Mouse (Mus musculus): ENCODE data around the gene Gm21119. TPM values are rescaled to one million over a fixed set of nuclear protein-coding genes. Genes with fewer than 3 reads are reported as not detected.
"Not testable (repeated sequence)": the region's sequence is repeated elsewhere in the genome, so short reads cannot be mapped to it uniquely, and the experiment has no call there.

The Gm21119 gene
- polyA plus RNA-seq, 1 experiment from 2014 or later, result 0.13 TPM

DNA sequence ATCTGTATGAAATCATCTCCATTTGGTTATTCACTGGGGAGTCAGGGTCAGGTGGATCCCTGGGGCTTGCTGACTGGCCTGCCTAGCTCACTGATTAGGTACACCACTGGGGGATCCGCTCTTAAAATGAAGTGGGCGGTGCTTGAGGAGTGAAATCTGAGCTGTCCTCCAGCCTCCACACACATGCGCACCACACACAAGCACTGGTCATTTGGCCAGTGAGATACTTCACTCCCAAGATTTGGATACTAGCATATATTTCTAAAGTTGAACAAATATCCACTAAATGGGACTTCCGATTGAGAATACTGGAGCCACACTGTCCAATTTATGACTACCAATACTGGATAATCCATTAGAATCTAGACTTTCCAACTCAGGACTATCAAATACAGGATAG, 20.9 kb upstream of the Gm21119 start:
- H3K9me3 ChIP-seq (ENCODE audit: control insufficient read depth, low read length); H3K36me3 ChIP-seq (ENCODE audit: control insufficient read depth, insufficient read depth); ATAC-seq; H3K27me3 ChIP-seq (replicated peaks; ENCODE audit: control insufficient read depth, insufficient read depth, low read length); H3K9ac ChIP-seq (replicated peaks; ENCODE audit: low read depth, low read length); H3K4me2 ChIP-seq (ENCODE audit: low read length); H3K4me3 ChIP-seq (replicated peaks; ENCODE audit: low read length); H3K4me1 ChIP-seq (replicated peaks; ENCODE audit: control insufficient read depth, insufficient read depth, low read length); H3K27ac ChIP-seq (ENCODE audit: low read length): not testable (repeated sequence)
- WGBS, result no CpG with 5 or more reads among the region's 4 CpGs

DNA sequence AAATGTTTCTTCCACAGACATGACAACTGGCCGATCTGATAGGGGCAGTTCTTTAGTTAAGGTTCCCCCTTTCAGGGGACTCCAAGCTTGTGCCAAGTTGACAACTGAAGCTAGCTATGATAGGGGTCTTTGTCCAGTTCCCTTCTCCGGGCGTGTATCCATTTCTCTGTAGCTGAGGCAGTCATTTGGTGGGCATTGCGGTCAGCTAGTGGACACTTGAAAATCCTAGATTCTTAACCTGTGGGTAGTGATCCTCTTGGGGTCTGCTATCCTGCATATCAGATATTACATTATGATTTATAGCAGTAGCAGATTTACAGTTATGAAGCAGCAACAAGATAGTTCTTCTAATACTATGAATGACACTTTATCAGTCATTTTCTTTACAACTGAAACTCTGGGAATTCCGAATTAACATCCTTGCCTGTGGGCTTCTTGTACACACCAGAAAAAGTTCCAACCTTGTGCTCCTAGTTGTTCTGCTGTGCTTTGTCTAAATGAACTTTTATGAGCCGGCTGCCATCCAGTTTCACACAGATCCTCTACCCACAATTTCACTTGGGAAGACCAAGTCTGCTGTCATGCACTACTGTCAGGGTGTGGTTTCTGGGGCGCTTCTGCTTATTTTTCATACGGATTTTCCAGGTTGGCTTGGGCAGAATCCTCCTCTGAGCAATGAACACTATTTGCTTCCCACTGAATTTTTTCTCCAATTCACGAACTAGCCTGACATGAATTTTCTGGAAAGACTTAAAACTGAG, 18.5 kb upstream of the Gm21119 start:
- H3K4me2 ChIP-seq (ENCODE audit: low read length); H3K4me3 ChIP-seq (replicated peaks; ENCODE audit: low read length); H3K4me1 ChIP-seq (replicated peaks; ENCODE audit: control insufficient read depth, insufficient read depth, low read length); H3K36me3 ChIP-seq (ENCODE audit: control insufficient read depth, insufficient read depth); ATAC-seq; H3K27ac ChIP-seq (ENCODE audit: low read length); H3K9me3 ChIP-seq (ENCODE audit: control insufficient read depth, low read length); H3K27me3 ChIP-seq (replicated peaks; ENCODE audit: control insufficient read depth, insufficient read depth, low read length); H3K9ac ChIP-seq (replicated peaks; ENCODE audit: low read depth, low read length): not testable (repeated sequence)
- WGBS, result 83% methylated on average over 6 of the region's 9 CpGs

DNA sequence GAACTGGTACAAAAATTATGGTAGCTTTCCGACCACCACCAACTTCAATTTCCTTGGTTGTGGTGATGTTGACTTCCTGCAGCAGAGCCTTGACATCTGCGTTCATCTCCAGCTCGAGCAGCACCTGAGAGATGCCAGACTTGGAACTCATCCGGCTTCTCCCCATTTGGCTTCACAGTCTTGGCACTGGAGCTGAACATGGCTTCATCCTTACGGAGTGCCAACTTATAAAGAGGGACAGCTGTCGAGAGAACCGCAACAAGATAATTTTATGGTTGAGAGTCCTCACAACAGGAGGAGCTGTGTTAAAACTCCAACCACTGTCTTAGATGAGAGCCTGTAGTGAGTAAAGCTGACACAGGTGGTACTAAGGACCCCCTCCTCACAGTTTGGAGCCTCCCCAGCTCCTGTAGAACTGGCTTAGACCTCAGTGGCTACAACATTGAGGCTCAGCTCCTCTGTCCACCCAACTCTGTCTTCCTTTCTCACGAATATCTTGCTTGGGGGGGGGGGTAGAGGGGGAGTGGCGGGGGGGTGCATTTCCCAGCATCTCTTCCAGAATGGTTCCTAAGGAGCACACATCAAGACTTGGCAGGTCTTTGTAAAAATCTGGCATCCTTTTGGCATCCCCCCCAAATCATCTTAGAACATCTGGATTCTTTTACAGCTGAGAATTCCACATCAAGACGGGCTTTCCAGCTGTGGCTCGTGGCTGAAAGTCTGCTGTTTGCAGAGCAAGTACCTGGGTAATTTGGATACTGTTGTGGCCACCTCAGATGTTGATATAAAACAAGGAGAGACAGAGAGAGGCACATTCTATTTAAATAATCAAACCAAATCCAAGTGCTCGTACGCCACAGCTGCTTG, 17.6 kb upstream of the Gm21119 start:
- peak; percentile 80 for ATAC-seq

DNA sequence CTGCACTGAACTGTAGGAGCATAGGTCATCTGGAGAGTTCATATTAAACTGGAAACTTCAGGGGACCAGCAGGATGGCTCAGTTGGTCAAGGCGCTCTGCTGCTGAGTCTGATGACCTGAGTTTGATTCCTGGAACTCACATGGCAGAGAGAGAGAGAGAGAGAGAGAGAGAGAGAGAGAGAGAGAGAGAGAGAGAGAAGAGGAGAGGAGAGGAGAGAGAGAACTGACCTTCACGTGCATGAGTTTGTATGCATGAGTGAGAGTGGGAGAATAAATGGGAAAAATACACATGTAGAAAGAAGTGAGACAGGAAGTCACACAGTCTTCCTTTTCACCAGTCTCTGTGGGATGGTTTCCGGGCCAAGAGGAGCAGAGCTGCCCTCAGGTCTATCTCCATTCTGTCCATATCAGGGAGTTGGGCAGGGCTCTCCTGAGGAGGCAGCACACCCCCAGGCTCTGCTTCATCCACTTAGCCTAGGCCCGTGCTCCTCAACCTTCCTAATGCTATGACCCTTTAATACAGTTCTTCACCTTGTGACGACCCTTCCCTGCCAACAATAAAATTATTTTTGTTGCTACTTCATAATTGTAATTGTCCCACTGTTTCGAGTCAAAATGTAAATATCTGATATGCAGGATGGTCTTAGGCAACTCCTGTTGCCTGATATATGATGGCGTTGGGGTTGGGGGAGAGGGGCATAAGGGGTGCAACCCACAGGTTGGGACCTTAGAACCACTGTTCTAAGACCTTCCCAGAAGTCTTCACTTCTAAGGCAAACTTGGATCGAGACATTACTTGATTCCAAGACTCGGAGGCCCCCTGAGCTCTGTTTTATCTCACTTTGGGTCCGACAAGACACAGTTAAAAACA, 16.2 kb upstream of the Gm21119 start:
- not testable (repeated sequence) for ATAC-seq; H3K4me2 ChIP-seq (ENCODE audit: low read length); H3K4me3 ChIP-seq (replicated peaks; ENCODE audit: low read length); H3K9ac ChIP-seq (replicated peaks; ENCODE audit: low read depth, low read length); H3K9me3 ChIP-seq (ENCODE audit: control insufficient read depth, low read length); H3K36me3 ChIP-seq (ENCODE audit: control insufficient read depth, insufficient read depth); H3K27me3 ChIP-seq (replicated peaks; ENCODE audit: control insufficient read depth, insufficient read depth, low read length); H3K27ac ChIP-seq (ENCODE audit: low read length); H3K4me1 ChIP-seq (replicated peaks; ENCODE audit: control insufficient read depth, insufficient read depth, low read length)
- 87% methylated on average over 4 of the region's 10 CpGs for WGBS

More for the DNA sequence above, 17.6 kb upstream of the Gm21119 start:
- not testable (repeated sequence) for H3K4me2 ChIP-seq (ENCODE audit: low read length); H3K4me3 ChIP-seq (replicated peaks; ENCODE audit: low read length); H3K27ac ChIP-seq (ENCODE audit: low read length); H3K27me3 ChIP-seq (replicated peaks; ENCODE audit: control insufficient read depth, insufficient read depth, low read length); H3K36me3 ChIP-seq (ENCODE audit: control insufficient read depth, insufficient read depth); H3K9me3 ChIP-seq (ENCODE audit: control insufficient read depth, low read length); H3K4me1 ChIP-seq (replicated peaks; ENCODE audit: control insufficient read depth, insufficient read depth, low read length); H3K9ac ChIP-seq (replicated peaks; ENCODE audit: low read depth, low read length)
- WGBS, result 76% methylated on average over 9 of the region's 13 CpGs

DNA sequence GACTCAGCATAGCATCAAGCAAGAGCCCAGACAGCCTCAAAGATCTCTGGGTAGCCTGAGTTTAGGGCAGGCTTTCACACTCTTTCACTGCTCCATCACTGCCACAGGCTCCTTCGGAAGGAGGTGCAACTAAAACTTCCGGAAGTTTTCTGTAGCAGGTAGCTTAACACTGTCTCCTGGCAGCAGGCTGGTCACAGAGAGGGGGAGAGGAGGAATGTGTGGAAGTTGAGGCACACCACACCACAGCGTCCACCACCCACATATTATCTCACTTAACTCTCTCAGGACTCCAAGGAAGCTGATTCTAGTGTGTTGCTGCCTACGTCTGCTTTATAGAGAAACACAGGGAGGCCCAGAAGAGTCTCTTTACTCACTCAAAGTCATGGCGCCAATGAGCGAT, 15.4 kb upstream of the Gm21119 start:
- H3K4me3 ChIP-seq (replicated peaks; ENCODE audit: low read length); ATAC-seq; H3K9ac ChIP-seq (replicated peaks; ENCODE audit: low read depth, low read length); H3K4me2 ChIP-seq (ENCODE audit: low read length); H3K27me3 ChIP-seq (replicated peaks; ENCODE audit: control insufficient read depth, insufficient read depth, low read length); H3K36me3 ChIP-seq (ENCODE audit: control insufficient read depth, insufficient read depth); H3K27ac ChIP-seq (ENCODE audit: low read length); H3K4me1 ChIP-seq (replicated peaks; ENCODE audit: control insufficient read depth, insufficient read depth, low read length); H3K9me3 ChIP-seq (ENCODE audit: control insufficient read depth, low read length): not testable (repeated sequence)
- WGBS, result 82% methylated on average over 3 of the region's 6 CpGs

DNA sequence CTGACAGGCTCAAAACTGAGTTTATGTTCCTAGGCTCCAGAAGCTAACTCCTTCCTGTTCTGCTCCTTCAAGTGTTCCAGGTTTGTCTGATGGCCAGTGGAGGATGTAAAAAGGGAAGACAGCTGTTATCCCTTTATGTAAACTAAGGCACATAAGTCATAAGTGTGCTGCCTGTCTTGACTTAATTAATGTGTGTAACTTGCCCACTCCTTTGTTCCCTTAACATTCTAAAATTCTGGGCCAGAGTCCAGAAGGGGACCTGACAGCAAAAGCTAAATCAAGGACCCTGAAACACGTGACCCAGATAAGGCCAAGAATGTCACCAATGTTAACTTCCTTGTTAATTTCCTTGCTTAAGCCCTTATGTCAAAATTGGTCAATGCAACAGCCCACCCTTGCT, 3.9 kb upstream of the Gm21119 start:
- H3K27me3 ChIP-seq (replicated peaks; ENCODE audit: control insufficient read depth, insufficient read depth, low read length); ATAC-seq; H3K4me1 ChIP-seq (replicated peaks; ENCODE audit: control insufficient read depth, insufficient read depth, low read length); H3K27ac ChIP-seq (ENCODE audit: low read length); H3K4me3 ChIP-seq (replicated peaks; ENCODE audit: low read length); H3K9me3 ChIP-seq (ENCODE audit: control insufficient read depth, low read length); H3K36me3 ChIP-seq (ENCODE audit: control insufficient read depth, insufficient read depth); H3K4me2 ChIP-seq (ENCODE audit: low read length); H3K9ac ChIP-seq (replicated peaks; ENCODE audit: low read depth, low read length): not testable (repeated sequence)
- WGBS, result no CpG with 5 or more reads among the region's 1 CpGs

DNA sequence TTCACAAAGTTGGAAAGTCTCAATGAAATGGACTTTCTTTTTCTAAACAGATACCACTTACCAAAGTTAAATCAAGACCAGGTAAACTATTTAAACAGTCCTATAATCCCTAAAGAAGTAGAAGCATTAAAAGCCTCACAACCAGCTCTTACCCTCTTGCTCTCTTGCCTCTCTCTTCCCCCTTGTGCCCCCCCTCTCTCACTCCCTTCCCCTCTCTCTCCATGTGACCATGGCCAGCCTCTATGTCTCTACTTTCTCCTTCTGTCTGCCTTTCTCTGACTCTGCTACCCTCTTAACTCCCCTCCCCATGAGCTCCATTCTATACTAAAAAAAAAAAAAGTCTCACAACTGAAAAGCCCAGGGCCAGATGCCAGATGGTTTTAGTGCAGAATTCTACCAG, 2.0 kb upstream of the Gm21119 start:
- not testable (repeated sequence) for H3K27ac ChIP-seq (ENCODE audit: low read length); H3K27me3 ChIP-seq (replicated peaks; ENCODE audit: control insufficient read depth, insufficient read depth, low read length); H3K4me2 ChIP-seq (ENCODE audit: low read length); ATAC-seq; H3K9me3 ChIP-seq (ENCODE audit: control insufficient read depth, low read length); H3K36me3 ChIP-seq (ENCODE audit: control insufficient read depth, insufficient read depth); H3K4me1 ChIP-seq (replicated peaks; ENCODE audit: control insufficient read depth, insufficient read depth, low read length); H3K9ac ChIP-seq (replicated peaks; ENCODE audit: low read depth, low read length); H3K4me3 ChIP-seq (replicated peaks; ENCODE audit: low read length)

DNA sequence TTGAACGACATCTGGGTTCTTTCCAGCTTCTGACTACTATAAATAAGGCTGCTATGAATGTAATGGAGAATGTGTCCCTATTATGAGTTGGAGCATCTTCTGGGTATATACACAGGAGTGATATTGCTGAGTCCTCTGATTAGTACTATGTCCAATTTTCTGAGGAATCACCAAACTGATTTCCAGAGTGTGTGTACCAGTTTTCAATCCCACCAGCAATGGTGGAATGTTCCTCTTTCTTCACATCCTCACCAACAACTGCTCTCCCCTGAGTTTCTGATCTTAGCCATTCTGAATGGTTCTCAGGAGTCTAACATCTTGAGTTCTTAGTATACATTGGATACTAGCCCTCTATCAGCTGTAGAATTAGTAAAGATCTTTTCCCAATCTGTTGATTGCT, 16.0 kb downstream of the Gm21119 start:
- H3K9me3 ChIP-seq (ENCODE audit: control insufficient read depth, low read length); H3K27me3 ChIP-seq (replicated peaks; ENCODE audit: control insufficient read depth, insufficient read depth, low read length); H3K27ac ChIP-seq (ENCODE audit: low read length); H3K4me1 ChIP-seq (replicated peaks; ENCODE audit: control insufficient read depth, insufficient read depth, low read length); ATAC-seq; H3K36me3 ChIP-seq (ENCODE audit: control insufficient read depth, insufficient read depth); H3K9ac ChIP-seq (replicated peaks; ENCODE audit: low read depth, low read length); H3K4me2 ChIP-seq (ENCODE audit: low read length); H3K4me3 ChIP-seq (replicated peaks; ENCODE audit: low read length): not testable (repeated sequence)
- 43% methylated on average over 1 of the region's 1 CpGs for WGBS

DNA sequence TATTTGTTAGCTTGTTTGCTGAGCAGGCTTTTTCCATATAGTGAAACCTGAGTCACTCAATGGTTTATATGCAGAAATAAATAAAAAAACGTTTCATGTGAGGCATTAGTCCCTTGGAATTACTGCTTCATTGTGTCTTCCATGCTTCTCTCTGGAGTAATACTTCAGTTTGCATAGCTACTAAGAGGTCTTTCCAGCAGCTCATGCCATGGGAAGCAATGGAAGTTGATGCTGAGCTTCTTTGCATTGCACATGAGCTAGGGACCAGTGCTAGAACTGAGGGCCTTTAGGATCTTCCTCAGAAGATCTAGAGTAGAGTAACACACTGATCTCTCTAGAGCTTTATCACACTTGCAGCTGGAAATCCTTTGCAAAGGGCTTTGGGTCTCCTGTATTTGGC, 23.2 kb downstream of the Gm21119 start:
- not testable (repeated sequence) for H3K4me2 ChIP-seq (ENCODE audit: low read length); H3K36me3 ChIP-seq (ENCODE audit: control insufficient read depth, insufficient read depth); H3K27ac ChIP-seq (ENCODE audit: low read length); H3K4me1 ChIP-seq (replicated peaks; ENCODE audit: control insufficient read depth, insufficient read depth, low read length); H3K9ac ChIP-seq (replicated peaks; ENCODE audit: low read depth, low read length); H3K4me3 ChIP-seq (replicated peaks; ENCODE audit: low read length); H3K9me3 ChIP-seq (ENCODE audit: control insufficient read depth, low read length); ATAC-seq; H3K27me3 ChIP-seq (replicated peaks; ENCODE audit: control insufficient read depth, insufficient read depth, low read length)
- no CpG with 5 or more reads among the region's 1 CpGs for WGBS
